Mouse (Mus musculus) urinary bladder, postnatal 0 days (tissue): ENCODE measurements around the gene Fpr-rs3. TPM values are rescaled to one million over a fixed set of nuclear protein-coding genes. Genes with fewer than 3 reads are reported as not detected.

Source experiments
- polyA plus RNA-seq: library from polyadenylated mRNA; unstranded; fragments of >200 nt; fragmentation: Nextera tagmentation; extraction: Ambion mirVana; gene quantifications from 2 replicates; pipeline ENCODE4 v1.2.1, GENCODE M21; 2015

Fpr-rs3 gene
- not detected in 2 replicates for polyA plus RNA-seq

DNA sequence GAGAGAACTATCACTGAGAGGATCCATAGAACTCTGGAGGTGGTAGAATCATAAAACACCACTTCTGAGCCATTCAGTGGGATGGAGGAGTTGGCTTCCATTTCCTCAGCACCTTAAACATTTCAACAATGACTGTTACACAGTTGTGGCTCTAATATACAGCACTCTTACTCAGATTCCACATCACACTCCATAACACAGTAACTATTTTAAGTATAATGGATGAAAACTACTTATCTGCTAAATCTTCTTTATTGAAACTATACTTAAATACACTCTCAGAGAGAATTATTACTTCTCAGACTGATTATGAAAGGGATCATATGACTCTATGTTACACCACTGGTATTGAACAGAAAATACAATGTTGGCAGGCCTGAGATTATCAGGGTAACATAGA is at the start of gene Fpr-rs3:
TSS of gene Fpr-rs3 (minus strand) at position 101 of the 400 bp plus-strand sequence.

GRCm38 (mm10) chr17:20596323-20596722 is 28.4 kb downstream of the Fpr-rs3 start, which contains the start of gene Vmn2r110:
Gene Vmn2r110, minus strand, starts transcription at chr17:20596423.

Other genes starting within 250 kb of the Fpr-rs3 start
- gene Vmn1r224, start 210.7 kb downstream of the Fpr-rs3 start, polyA plus RNA-seq = not detected in 2 replicates
- gene Vmn2r108, start 143.5 kb downstream of the Fpr-rs3 start, polyA plus RNA-seq = not detected in 2 replicates
- gene Vmn1r225, start 126.7 kb downstream of the Fpr-rs3 start, polyA plus RNA-seq = not detected in 2 replicates
- gene Vmn2r109, start 60.1 kb downstream of the Fpr-rs3 start, polyA plus RNA-seq = not detected in 2 replicates
- 0.01 TPM in 1 of 2 replicates, not detected in the other for gene Vmn2r110, start 28.5 kb downstream of the Fpr-rs3 start, polyA plus RNA-seq
- not detected in 2 replicates for gene Vmn1r226, start 58.0 kb upstream of the Fpr-rs3 start, polyA plus RNA-seq
- not detected in 2 replicates for gene Vmn1r227, start 105.0 kb upstream of the Fpr-rs3 start, polyA plus RNA-seq
- gene Vmn1r228, start 161.3 kb upstream of the Fpr-rs3 start, polyA plus RNA-seq = not detected in 2 replicates
- gene Vmn1r229, start 186.7 kb upstream of the Fpr-rs3 start, polyA plus RNA-seq = not detected in 2 replicates
- gene Vmn1r230, start 215.6 kb upstream of the Fpr-rs3 start, polyA plus RNA-seq = not detected in 2 replicates